ENCODE assay signal across 8 mouse cellular contexts in the genomic region with DNA sequence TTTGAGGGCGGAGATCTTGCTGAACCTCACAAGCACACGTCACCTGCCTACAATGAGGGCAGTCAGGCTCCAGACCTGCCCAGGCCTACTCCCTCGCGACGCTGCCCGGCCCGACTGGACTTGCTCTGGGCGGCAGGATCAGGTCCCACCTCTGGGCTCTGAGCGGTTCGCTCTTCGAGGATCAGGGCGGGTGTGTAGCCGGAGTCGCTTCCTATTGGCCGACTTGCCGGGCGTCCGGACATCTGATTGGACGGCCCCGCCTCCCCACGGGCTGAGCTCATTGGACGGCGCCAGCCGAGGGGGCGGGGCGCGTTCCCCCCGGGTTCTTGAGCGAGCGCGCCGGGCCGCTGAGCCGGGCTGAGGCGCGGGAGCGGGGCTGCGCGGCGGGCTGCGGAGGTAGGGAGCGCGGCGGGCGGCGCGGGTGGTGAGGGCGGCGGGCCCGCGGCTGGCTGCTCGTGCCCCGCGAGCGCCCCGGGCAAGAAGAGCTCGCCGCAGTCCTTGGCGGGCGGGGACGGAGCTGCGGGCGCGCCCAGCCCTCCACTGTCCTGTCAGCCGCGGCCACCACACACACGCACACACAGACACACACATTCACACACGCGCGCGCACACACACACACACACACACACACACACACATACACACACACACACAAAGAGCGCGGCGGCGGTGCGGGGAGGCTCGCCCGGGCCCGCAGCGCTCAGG.
A peak's percentile ranks its signal among the peaks of the same experiment; 100 is the strongest.
DNase-seq lines count a peak whose midpoint lies in the region; ATAC-seq and TF ChIP-seq lines count a peak whose summit lies in the region.

No protein-coding gene starts in this region.

- no peaks in the 10 kb centered on the region; the same call in 1 of the 2 replicates for H3K4me1 ChIP-seq in hindbrain, postnatal 0 days (ENCODE audit: insufficient read depth, low read length)

- peak overlapping the region; percentile 93 for H3K27ac ChIP-seq in hindbrain, postnatal 0 days

- H3K4me2 ChIP-seq in hindbrain, postnatal 0 days (ENCODE audit: low read depth, low read length): peak overlapping the region; percentile 91

- TF ChIP-seq CTCF in hindbrain, postnatal 0 days (IDR thresholded peaks at IDR 0.05; ENCODE audit: low read depth): no peak

- H3K4me3 ChIP-seq in hindbrain, postnatal 0 days (ENCODE audit: low read length): peak overlapping the region; percentile 78

- DNase-seq in adrenal gland, adult (ENCODE audit: inconsistent age in 2 of 2, low spot score in 1 of 2): peak; percentile 97 to 99
- peak; percentile 95 for DNase-seq in embryo, embryonic 10 days (ENCODE audit: low spot score)
- DNase-seq in gastrocnemius, adult 8-10 months (ENCODE audit: low spot score in 2 of 2): peak; percentile 96 to 97
- DNase-seq in hindbrain, postnatal 0 days (ENCODE audit: low spot score): peak; percentile 99
- peak; percentile 95 to 97 for DNase-seq in left cerebral cortex, adult 18-20 months (ENCODE audit: low spot score in 2 of 2)
- DNase-seq in lung, postnatal 4 days: peak; percentile 97 to 99
- DNase-seq in retina, postnatal 7 days (ENCODE audit: low read depth, low spot score): peak; percentile 96
- peak; percentile 82 to 95 for DNase-seq in urinary bladder, adult 18-20 months (ENCODE audit: low spot score in 2 of 2)

- H3K9me3 ChIP-seq in hindbrain, postnatal 0 days (ENCODE audit: low read length): no peaks in the 10 kb centered on the region

- peak overlapping the region; percentile 75 for H3K9ac ChIP-seq in hindbrain, postnatal 0 days (replicated peaks; ENCODE audit: low read length)

- no peaks in the 10 kb centered on the region for H3K36me3 ChIP-seq in hindbrain, postnatal 0 days (ENCODE audit: insufficient read depth, low read length)

- H3K27me3 ChIP-seq in hindbrain, postnatal 0 days (ENCODE audit: insufficient read depth, low read length): no peaks in the 10 kb centered on the region

- peak; percentile 99 for ATAC-seq in hindbrain, postnatal 0 days

- WGBS in hindbrain, postnatal 0 days: under 1% methylated on average over 39 of the region's 80 CpGs

Comparison
In these comparisons a context has a peak if more than half of its experiments do, and no peak if none do; other contexts are left out.
1. Peak in every context shown above with its lines: DNase-seq, ATAC-seq, H3K4me3 ChIP-seq and H3K27ac ChIP-seq.